Mouse (Mus musculus): ENCODE measurements around the gene Tmem86a.

Tmem86a gene

DNA sequence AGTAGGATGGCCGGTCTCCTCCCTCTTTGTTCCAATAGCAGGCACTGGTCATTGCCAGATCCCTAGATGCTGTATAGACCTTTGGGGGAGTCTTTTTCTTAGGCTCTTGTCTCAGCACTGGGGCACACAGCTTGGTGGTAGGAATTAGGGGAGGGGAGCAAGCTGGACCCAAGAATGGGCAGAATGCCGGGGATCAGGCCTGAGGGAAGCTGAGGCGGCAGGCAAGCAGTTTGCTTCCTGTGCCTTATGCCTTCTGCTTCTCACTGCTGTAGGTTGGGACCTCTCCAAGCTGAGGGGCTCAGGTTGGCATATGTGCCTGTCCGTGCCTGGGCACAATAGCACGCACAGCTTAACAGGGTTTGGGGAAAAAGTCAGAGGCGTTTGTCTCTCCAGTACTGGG, 25.8 kb downstream of the Tmem86a start:
- DNase-seq (ENCODE audit: low spot score in 2 of 2): no peak

DNA sequence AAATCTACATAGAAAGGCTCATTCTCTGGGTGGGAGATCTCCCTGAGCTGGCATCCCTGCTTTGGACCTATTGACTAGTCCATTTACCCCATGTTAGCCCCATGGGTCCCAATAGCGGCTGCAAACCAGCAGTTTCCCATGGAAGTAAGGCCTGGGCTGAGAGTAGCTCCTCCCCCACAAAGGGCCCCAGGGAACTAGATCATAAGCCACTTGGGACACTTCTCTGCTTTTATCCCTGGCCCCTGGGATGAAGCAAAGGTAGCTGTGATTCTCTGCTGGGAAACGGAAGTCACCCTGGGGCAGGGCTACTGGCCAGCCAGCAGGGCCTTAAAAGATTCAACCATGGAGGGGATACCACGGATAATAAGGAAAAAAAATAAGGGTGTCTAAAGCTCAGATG, 26.3 kb downstream of the Tmem86a start:
- DNase-seq (ENCODE audit: low spot score in 2 of 2): no peak

DNA sequence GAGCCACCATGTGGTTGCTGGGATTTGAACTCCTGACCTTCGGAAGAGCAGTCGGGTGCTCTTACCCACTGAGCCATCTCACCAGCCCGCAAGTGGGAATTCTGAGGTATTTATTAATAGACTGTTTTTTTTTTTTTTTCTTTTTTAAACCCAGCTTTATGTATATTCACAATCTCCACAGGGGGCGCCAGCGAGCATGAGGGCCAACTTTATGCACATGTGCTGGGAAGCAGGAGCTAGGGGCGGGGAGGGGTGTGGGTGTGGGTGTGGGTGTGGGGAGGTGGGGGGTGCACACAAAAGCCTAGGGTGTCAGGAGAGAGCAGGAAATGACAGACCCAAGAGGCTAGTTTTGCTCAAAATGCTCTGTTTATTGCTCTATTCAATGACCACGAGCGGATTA, 27.1 kb downstream of the Tmem86a start:
- DNase-seq (ENCODE audit: low spot score in 2 of 2): no peak

DNA sequence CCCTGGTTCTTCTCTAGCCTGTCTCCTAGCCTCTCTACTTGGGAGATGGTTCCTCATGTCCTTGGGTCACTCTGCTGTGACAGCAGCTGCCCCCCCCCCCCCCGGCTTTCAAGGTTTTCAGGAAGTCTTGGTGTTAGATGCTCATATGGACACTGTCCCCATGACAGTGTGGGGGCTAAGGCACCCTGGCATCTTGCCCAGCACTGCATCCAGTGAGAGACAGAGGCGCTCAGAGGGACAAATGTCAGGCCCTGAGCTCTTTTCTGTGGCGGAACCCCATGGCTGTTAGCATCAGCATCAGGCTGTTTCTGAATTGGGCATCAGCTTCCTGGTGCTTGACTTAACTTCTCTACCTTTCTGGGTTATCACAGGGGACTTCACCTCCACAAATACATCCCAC, 30.5 kb downstream of the Tmem86a start:
- no peak for DNase-seq (ENCODE audit: low spot score in 2 of 2)

DNA sequence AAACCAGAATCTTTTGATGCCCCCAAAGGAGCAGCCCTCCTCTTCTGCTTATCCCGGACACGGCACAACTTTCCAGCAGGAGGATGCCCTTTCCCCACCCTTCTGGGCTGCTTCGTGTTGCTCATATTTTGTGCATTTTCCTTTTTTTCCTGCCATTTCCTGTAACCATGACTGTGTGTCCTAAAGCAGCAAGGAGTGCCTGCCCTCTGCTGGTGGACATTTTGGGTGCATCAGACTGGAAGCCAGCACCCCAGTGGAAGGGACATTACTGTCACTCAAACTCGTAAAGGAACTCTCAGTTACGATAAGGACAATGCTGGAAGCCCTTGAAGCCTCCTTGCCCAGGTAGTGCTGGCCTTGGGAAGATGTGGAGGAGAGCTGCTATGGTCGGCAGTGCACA, 30.9 kb downstream of the Tmem86a start:
- DNase-seq (ENCODE audit: low spot score in 2 of 2): peak in 1 of 2 experiments; percentile 81

DNA sequence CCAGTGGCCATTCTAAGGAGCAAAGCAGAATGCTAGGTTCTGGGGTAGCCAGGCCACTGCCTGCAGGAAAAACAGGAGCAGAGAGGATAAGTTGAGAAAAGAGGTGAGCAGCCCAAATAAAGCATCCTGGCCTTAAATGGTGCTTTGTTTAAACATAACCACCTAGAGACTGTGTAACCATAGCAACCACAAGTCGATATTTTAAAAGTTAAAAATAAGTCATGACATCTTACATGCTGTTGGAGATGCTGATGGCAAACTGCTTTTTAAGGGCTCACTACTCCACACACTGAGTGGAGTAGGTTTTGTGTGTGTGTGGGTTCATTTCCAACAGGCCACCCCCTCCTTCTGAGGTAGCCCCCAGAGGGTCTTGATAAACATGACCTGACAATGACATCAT, 34.7 kb downstream of the Tmem86a start:
- no peak for DNase-seq (ENCODE audit: low spot score in 2 of 2)

DNA sequence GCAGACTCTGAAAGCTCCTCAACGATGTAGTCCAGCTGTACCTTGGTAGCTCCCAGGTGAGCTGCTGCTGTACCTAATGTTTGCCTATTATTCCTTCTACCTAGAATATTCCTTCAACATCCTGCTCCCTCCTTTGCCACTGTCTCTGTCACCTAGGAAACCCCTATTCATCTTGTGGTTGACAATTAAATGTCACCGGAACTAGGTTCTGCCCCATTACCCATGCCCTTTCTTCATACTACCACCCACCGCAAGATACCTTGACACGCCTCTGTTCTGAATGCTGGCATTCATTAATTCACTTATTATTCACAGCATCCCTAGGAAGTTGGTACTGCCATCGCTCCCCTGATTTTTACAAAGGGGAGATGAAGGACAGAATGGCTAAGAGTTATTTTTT, 43.5 kb downstream of the Tmem86a start:
- DNase-seq (ENCODE audit: low spot score in 2 of 2): no peak

DNA sequence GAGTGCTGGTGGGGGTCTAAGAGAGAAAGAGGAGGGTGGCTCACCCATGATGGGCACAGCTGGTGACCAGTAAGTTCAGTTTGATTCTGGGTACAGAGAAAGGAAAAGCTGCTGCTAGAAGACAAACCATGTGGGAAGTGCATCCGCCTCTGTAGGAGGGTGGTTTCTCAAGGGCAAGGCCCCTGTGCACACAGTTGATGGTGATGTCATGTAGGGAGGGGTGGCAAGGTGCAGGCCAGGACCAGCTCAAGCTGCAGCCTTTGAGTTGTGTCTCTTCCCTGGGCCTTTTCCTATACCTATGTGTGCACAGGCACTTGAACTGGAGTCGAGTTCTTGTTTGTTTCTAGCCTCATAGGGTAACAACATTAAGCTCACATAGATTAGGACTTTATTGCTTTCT, 44.6 kb downstream of the Tmem86a start:
- DNase-seq (ENCODE audit: low spot score in 2 of 2): no peak

DNA sequence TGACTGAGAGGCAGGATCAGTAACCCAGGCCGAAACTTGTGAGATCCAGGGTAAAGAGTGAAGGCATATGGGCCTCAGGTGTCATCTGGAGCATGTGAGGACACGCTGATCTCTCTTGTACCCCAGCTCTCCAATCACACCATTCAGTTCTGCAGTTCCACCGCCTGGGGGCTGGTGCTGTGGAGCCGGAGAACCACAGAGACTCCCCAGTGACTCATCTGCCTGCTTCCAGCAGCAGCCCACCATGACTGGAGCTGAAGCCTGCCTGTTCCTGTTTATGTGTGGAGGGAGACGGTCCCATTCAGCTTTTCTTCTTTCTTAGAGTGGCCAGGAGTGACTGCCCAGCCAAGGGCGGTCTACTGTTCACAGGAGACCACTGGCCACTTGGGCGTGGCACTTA, 47.6 kb downstream of the Tmem86a start:
- DNase-seq (ENCODE audit: low spot score in 2 of 2): peak; percentile 54 to 59

DNA sequence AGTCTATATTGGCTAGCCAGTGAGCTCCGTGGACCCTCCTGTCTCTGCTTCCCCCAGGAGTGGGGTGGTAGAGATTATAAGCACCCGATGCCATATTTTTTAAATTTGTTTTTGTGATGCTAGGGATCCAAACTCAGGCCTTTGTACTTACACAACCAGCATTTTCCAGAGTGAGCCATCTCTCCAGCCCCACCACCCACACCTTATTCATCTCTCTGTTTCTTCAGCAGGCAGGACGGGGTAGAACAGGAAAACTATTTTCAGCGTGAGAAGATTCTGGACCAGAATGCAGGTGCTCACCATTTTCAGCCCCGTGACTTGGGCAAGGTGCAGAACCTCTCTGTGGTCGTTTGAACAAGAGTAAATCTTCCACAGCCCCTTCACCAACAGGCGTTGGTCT, 48.9 kb downstream of the Tmem86a start:
- no peak for DNase-seq (ENCODE audit: low spot score in 2 of 2)

DNA sequence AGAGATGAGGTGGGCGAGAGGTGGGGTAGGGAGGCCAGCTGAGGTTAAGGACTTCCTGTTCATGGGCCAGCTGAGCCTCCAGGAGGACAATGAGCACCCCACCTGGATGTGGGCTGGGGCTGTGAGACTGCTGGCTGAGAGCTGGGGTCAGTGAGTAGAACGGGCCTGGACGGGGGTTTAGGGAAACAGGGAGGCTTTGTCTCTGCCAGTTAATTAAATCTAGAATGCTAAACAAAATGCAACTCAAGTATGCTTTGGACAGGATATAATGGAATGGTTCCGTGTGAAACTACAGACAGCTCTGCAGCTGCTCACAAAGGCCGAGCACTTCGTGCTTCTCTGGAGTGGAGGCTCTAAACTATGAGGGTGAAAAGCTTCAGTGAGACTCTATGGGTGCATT, 50.2 kb downstream of the Tmem86a start:
- no peak for DNase-seq (ENCODE audit: low spot score in 2 of 2)

DNA sequence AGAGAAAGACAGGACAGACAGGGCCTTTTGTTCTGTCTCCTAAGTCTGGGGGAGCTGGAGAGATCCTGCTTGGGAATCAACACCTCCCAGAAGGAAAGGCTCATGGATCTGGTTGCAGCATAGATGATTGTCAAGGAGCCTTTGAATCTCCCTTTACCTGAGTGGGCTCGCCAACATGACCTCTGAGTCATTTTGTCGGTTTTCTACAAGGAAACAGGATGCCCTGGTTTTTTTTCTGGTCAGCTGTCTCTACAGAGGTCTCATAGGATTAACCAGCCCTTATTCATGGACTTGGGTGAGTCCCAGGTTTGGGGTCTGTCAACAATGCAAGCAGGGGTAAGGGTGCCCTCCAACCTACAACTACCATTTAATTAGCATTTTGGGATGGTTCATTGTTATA, 52.6 kb downstream of the Tmem86a start:
- no peak for DNase-seq (ENCODE audit: low spot score in 2 of 2)

DNA sequence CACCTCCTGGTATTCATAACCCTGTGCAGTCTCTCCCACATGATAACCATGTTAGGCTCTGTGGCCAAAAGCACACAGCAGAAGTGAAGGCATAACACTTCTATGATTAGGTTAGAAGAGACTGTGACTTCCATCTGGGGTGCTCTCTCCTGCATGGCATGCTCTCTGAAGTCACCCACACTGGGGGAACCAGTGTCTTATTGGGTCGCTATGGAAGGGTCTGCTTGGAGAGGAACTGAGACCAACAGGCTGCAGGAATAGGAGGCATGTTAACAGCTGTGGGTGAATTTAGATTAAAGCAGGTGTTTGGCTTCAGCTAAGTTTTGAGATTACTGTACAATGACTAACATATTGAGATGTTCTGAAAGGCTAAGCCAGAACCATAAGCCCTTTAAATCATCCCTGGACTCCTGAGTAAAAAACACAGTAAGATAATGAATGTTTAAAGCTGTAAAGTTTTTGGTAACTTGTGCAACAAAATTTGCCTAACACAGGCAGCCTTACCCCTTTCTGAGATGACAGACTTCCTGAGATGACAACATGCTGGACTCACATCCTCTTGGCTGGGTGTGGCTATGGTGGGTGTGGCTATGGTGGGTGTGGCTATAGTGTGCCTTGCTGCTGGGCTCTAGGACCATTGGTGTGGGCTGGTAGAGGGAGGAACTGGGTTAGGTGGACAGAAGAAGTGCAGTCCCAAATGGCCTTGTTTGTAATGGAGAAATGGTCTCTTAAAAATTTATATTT, 53.4 kb downstream of the Tmem86a start:
- DNase-seq (ENCODE audit: low spot score in 2 of 2): no peak
